8 mouse cellular contexts compared by ENCODE assay signal in the genomic region with DNA sequence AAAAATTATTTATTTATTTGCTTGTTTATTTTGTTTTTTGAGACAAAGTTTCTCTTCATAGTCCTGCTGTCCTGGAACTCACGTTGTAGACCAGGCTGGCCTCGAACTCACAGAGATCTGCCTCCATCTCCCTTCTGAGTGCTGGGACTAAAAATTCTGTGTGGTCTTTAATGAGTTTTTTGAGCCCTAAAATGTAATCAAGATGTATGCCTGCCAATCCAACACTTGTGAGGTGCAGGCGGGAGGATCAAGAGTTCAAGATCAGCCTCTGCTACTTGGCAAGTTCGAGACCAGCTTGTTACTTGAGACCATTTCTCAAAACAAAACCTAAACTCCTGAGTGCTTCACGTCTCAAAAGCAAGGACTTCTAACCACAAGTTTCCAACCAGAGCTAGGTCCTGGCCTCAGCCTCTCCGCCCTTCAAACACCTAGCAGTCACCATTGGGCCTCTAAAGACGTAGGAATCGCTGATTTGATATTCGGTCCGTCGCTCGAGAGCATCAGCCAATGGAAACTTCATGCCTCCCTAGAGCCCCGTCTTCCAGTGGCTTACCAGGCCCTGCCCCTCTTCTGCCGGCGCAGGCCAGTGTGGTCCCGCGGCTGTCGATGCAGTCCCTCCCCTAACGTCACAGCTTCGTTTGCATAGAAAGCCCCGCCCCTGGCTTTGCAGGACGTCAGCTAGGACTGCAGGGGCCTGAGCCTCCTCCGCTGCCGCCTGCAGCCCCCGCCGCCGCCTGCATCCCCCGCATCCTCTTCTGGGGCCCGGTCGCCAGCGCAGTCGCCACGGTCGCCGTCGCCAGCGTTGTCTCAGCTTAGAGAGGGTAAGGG. TPM values are rescaled to one million over a fixed set of nuclear protein-coding genes. Genes with fewer than 3 reads are reported as not detected.
DNase-seq lines count a peak whose midpoint lies in the region; ATAC-seq and TF ChIP-seq lines count a peak whose summit lies in the region.

A gene (plus strand): TSS at position 637 of the 828 bp plus-strand sequence.

- no peak for TF ChIP-seq CTCF in Patski (IDR thresholded peaks at IDR 0.05)

- H3K27me3 ChIP-seq in Patski, result no peaks in the 10 kb centered on the region
- no peaks in the 10 kb centered on the region for H3K27me3 ChIP-seq in hindbrain, embryonic 14.5 days (ENCODE audit: control insufficient read depth, insufficient read depth, low read length)

- peak within 1 kb of the TSS; percentile 87 for H3K4me2 ChIP-seq in hindbrain, embryonic 14.5 days (replicated peaks)

- no peaks in the 10 kb centered on the region for H3K9me3 ChIP-seq in hindbrain, embryonic 14.5 days (ENCODE audit: control insufficient read depth, low read length)

- ATAC-seq in Patski, result peak; percentile 95
- peak; percentile 97 for ATAC-seq in hindbrain, embryonic 14.5 days (ENCODE audit: low FRiP score)

- 7% methylated on average over 37 of the region's 37 CpGs for WGBS in hindbrain, embryonic 14.5 days

- H3K9ac ChIP-seq in hindbrain, embryonic 14.5 days, result peak within 1 kb of the TSS; percentile 81

- CTCF ChIA-PET in Patski (lab: Charles Lee), result interaction anchor here (0.8 to 1.0 kb wide), 3 partner anchors 33 to 81 kb away, joined by 3 to 4 read pairs (median 3); a partner anchor contains a TSS

- peaks cover 29% of the 10 kb centered on the region for H3K36me3 ChIP-seq in hindbrain, embryonic 14.5 days (replicated peaks; ENCODE audit: control insufficient read depth, insufficient read depth)

- peak within 1 kb of the TSS; percentile 63 for H3K4me3 ChIP-seq in hindbrain, embryonic 14.5 days (replicated peaks; ENCODE audit: low read length)

- DNase-seq in Patski (ENCODE audit: low read depth, low spot score), result peak; percentile 82
- peak; percentile 96 to 97 for DNase-seq in cerebellum, postnatal 14 days
- DNase-seq in frontal cortex, postnatal 25 days (ENCODE audit: low spot score in 2 of 2), result peak; percentile 91 to 94
- peak; percentile 95 for DNase-seq in hindbrain, embryonic 14.5 days (ENCODE audit: low spot score)
- DNase-seq in layer of hippocampus, postnatal 36 days, result peak; percentile 97 to 98
- peak; percentile 99 for DNase-seq in lung, postnatal 36 days
- DNase-seq in retina, postnatal 1 day, result peak; percentile 99
- DNase-seq in urinary bladder, adult 18-20 months (ENCODE audit: low spot score in 2 of 2), result peak; percentile 88 to 97

- peak within 1 kb of the TSS; percentile 92 for H3K27ac ChIP-seq in hindbrain, embryonic 14.5 days

- H3K4me1 ChIP-seq in hindbrain, embryonic 14.5 days (replicated peaks; ENCODE audit: control insufficient read depth, insufficient read depth, low read length), result peaks cover 14% of the 10 kb centered on the region

- POLR2A ChIA-PET in Patski (lab: Charles Lee), result interaction anchor here (0.5 to 0.6 kb wide), 2 partner anchors 13 to 31 kb away, joined by 4 read pairs; a partner anchor contains a TSS

- in situ Hi-C loops in Patski (cut with MboI; ENCODE audit: low pct_unique_long_range_greater_than_20kb), result loop anchor here (5.0 kb wide), 1 partner anchor 37 kb away; a partner anchor contains a TSS

RNA-seq across cellular contexts. Expression of the gene that starts here (rescaled TPM):
- 35.0 TPM for polyA plus RNA-seq in Patski (2021)
- 519 and 565 TPM in 2 replicates for polyA plus RNA-seq in hindbrain, embryonic 14.5 days (2014; fragmentation: Nextera tagmentation; extraction: Ambion mirVana)
- total RNA-seq in layer of hippocampus, postnatal 36 days (2021), result 100 to 1,000 TPM; 729 to 765 TPM

Comparison
In these comparisons a context has a peak if more than half of its experiments do, and no peak if none do; other contexts are left out.
1. Peak in every context shown above with its lines: DNase-seq, ATAC-seq, H3K4me3 ChIP-seq and H3K27ac ChIP-seq.
2. RNA of the gene that starts here (polyA plus RNA-seq): 519 to 565 TPM in hindbrain, embryonic 14.5 days; 35.0 TPM in Patski (single experiment); every median in the first group is over 10 times any median in the second.